Mouse (Mus musculus): ENCODE data around the gene Rgs1.

The Rgs1 gene

GRCm38 (mm10) chr1:144248923-144249322 lies at the start of gene Rgs1:
Rgs1 (minus strand) TSS chr1:144249242.
- no peak for DNase-seq (ENCODE audit: low read depth, low spot score)

GRCm38 (mm10) chr1:144283020-144284014 lies 34.3 kb upstream of the Rgs1 start:
- no peak for DNase-seq (ENCODE audit: low read depth, low spot score)

- DNase-seq (ENCODE audit: low read depth, low spot score): no peak
Observed at GRCm38 (mm10) chr1:144280056-144280455, 31.0 kb upstream of the Rgs1 start.

GRCm38 (mm10) chr1:144272991-144273390 lies 23.9 kb upstream of the Rgs1 start:
- DNase-seq (ENCODE audit: low read depth, low spot score): no peak

- no peak for DNase-seq (ENCODE audit: low read depth, low spot score)
Observed at GRCm38 (mm10) chr1:144269112-144269511, 20.1 kb upstream of the Rgs1 start.

GRCm38 (mm10) chr1:144267471-144268470 lies 18.7 kb upstream of the Rgs1 start:
- no peak for DNase-seq (ENCODE audit: low read depth, low spot score)

- DNase-seq (ENCODE audit: low read depth, low spot score): no peak
Observed at GRCm38 (mm10) chr1:144264000-144264399, 15.0 kb upstream of the Rgs1 start.

GRCm38 (mm10) chr1:144262008-144262407 lies 13.0 kb upstream of the Rgs1 start:
- DNase-seq (ENCODE audit: low read depth, low spot score): no peak

GRCm38 (mm10) chr1:144258779-144259178 lies 9.7 kb upstream of the Rgs1 start:
- DNase-seq (ENCODE audit: low read depth, low spot score): no peak

- no peak for DNase-seq (ENCODE audit: low read depth, low spot score)
Observed at GRCm38 (mm10) chr1:144256556-144257331, 7.7 kb upstream of the Rgs1 start.

GRCm38 (mm10) chr1:144248206-144248605 lies 836 bp downstream of the Rgs1 start:
- DNase-seq (ENCODE audit: low read depth, low spot score): no peak

- DNase-seq (ENCODE audit: low read depth, low spot score): no peak
Observed at GRCm38 (mm10) chr1:144247382-144247781, 1.7 kb downstream of the Rgs1 start.

GRCm38 (mm10) chr1:144243511-144243910 lies 5.5 kb downstream of the Rgs1 start:
- no peak for DNase-seq (ENCODE audit: low read depth, low spot score)

GRCm38 (mm10) chr1:144239195-144239594 lies 9.8 kb downstream of the Rgs1 start:
- DNase-seq (ENCODE audit: low read depth, low spot score): no peak

GRCm38 (mm10) chr1:144215230-144215629 lies 33.8 kb downstream of the Rgs1 start:
- DNase-seq (ENCODE audit: low read depth, low spot score): no peak

- DNase-seq (ENCODE audit: low read depth, low spot score): no peak
Observed at GRCm38 (mm10) chr1:144210912-144211311, 38.1 kb downstream of the Rgs1 start.

- DNase-seq (ENCODE audit: low read depth, low spot score): no peak
Observed at GRCm38 (mm10) chr1:144206281-144207061, 42.6 kb downstream of the Rgs1 start.

- no peak for DNase-seq (ENCODE audit: low read depth, low spot score)
Observed at GRCm38 (mm10) chr1:144204766-144205165, 44.3 kb downstream of the Rgs1 start.

GRCm38 (mm10) chr1:144202939-144203338 lies 46.1 kb downstream of the Rgs1 start:
- DNase-seq (ENCODE audit: low read depth, low spot score): no peak

GRCm38 (mm10) chr1:144200496-144200895 lies 48.5 kb downstream of the Rgs1 start:
- DNase-seq (ENCODE audit: low read depth, low spot score): no peak

Measured in telencephalon, adult 2 months (tissue).